10 mouse cellular contexts compared by ENCODE assay signal in the genomic region with DNA sequence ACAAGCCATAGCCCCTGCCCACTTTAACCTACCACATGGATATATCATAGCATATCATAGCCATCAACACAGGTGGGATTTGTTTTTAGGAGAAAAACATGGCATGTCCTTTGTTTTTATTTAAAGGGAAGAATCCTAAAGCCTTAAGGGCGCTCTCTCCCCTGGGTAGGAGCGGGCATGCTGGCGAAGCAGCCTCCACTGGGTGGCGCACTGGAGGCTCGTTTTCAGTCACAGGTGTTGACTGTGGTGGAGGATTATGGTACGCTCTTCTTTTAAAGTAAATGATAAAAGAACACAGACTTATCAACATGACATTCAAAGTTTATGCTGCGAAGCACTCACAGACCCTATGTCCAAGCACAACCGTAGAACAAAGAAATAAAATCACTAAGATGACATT. TPM values are rescaled to one million over a fixed set of nuclear protein-coding genes. Genes with fewer than 3 reads are reported as not detected.
DNase-seq lines count a peak whose midpoint lies in the region; TF ChIP-seq lines count a peak whose summit lies in the region.
"Had no signal": no experiment of that assay in that cellular context is flagged by ENCODE, and none has a peak within 500 bp of the region (broad histone marks: within the 10 kb centered on the region; RNA-seq: fewer than 3 reads in every experiment).

No protein-coding gene starts in this region.

- no peak overlapping the region for H3K27ac ChIP-seq in cortical plate, adult 2 months (ENCODE audit: insufficient read depth, low read length)
- H3K27ac ChIP-seq: embryonic facial prominence, embryonic 15.5 days; midbrain, embryonic 10.5 days had no signal

- peaks cover 2% of the 10 kb centered on the region; the same call in 1 of the 2 replicates for H3K4me1 ChIP-seq in cortical plate, adult 2 months (ENCODE audit: control insufficient read depth, insufficient read depth, low read length)
- H3K4me1 ChIP-seq: embryonic facial prominence, embryonic 15.5 days; midbrain, embryonic 10.5 days had no signal

- TF ChIP-seq CTCF in cortical plate, adult 2 months (IDR thresholded peaks at IDR 0.05; ENCODE audit: extremely low read depth, insufficient read depth, low read length), result peak; percentile 42

- TF ChIP-seq POLR2A in cortical plate, adult 2 months (IDR thresholded peaks at IDR 0.05; ENCODE audit: extremely low read depth, insufficient read depth, low read length), result no peak

- peak; percentile 34 for DNase-seq in layer of hippocampus, adult 11-12 months (ENCODE audit: low spot score)
- DNase-seq in layer of hippocampus, adult 9-11 months, result no peak
- DNase-seq in CD8-positive naive resting alpha-beta T cell, adult 2 months (ENCODE audit: low read depth in 2 of 2, low spot score in 2 of 2), result peak; percentile 49 to 67
- DNase-seq in right cerebral cortex, postnatal 25 days, result peak; percentile 76
- DNase-seq in adrenal gland, adult 2 months, result no peak
- DNase-seq in cerebellum, postnatal 4 days (ENCODE audit: low spot score in 2 of 2), result no peak
- DNase-seq in cerebellum, adult 8-10 months, result no peak

- no peak overlapping the region for H3K4me3 ChIP-seq in cortical plate, adult 2 months (ENCODE audit: insufficient read depth, low read length)
- H3K4me3 ChIP-seq: embryonic facial prominence, embryonic 15.5 days; midbrain, embryonic 10.5 days had no signal

RNA-seq across cellular contexts. Expression of gene Slain1, which starts 19.5 kb away (rescaled TPM):
- 58.4 and 72.4 TPM in 2 replicates for polyA plus RNA-seq in cortical plate, adult 2 months (2012; rRNA removed)
- 1 to 10 TPM; 1.5 to 2.9 TPM for total RNA-seq in adrenal gland, adult 2 months (2021)
- polyA plus RNA-seq in adrenal gland, adult 2 months (2012; rRNA removed), result 2.9 TPM in 2 replicates

Comparison
In these comparisons a context has a peak if more than half of its experiments do, and no peak if none do; other contexts are left out.
1. DNase-seq: peak in layer of hippocampus, adult 11-12 months (single experiment), CD8-positive naive resting alpha-beta T cell, adult 2 months (2 of 2) and right cerebral cortex, postnatal 25 days (single experiment); none in layer of hippocampus, adult 9-11 months (single experiment), adrenal gland, adult 2 months (single experiment), cerebellum, postnatal 4 days (0 of 2) and cerebellum, adult 8-10 months (single experiment).
2. RNA of gene Slain1, which starts 19.5 kb away (polyA plus RNA-seq): 58.4 to 72.4 TPM in cortical plate, adult 2 months; 2.9 TPM in adrenal gland, adult 2 months; every median in the first group is over 10 times any median in the second.